Mouse (Mus musculus) brain, embryonic 18.5 days (tissue): Measurements from ENCODE around the gene Tnni1.

Experiments
- DNase-seq: peaks from one replicate; pipeline ENCODE4 v3.0.0-alpha.2; 2012; ENCODE audit warnings: low read depth, low spot score

The Tnni1 gene

GRCm38 (mm10) chr1:135767324-135767890 is 11.8 kb upstream of the Tnni1 start:
- no peak for DNase-seq

GRCm38 (mm10) chr1:135768400-135768799 is 10.8 kb upstream of the Tnni1 start:
- no peak for DNase-seq

GRCm38 (mm10) chr1:135770237-135770636 is 9.0 kb upstream of the Tnni1 start:
- DNase-seq, result no peak

- no peak for DNase-seq
Observed at GRCm38 (mm10) chr1:135770896-135771572, 8.2 kb upstream of the Tnni1 start.

- DNase-seq, result no peak
Observed at GRCm38 (mm10) chr1:135771573-135771970, 7.7 kb upstream of the Tnni1 start.

- no peak for DNase-seq
Observed at GRCm38 (mm10) chr1:135776596-135776995, 2.6 kb upstream of the Tnni1 start.

GRCm38 (mm10) chr1:135777046-135777445 is 2.2 kb upstream of the Tnni1 start:
- DNase-seq, result no peak

GRCm38 (mm10) chr1:135780649-135781048 is 1.4 kb downstream of the Tnni1 start:
- no peak for DNase-seq

- no peak for DNase-seq
Observed at GRCm38 (mm10) chr1:135781220-135781619, 2.0 kb downstream of the Tnni1 start.

GRCm38 (mm10) chr1:135782816-135783215 is 3.6 kb downstream of the Tnni1 start:
- no peak for DNase-seq

GRCm38 (mm10) chr1:135787799-135788198 is 8.6 kb downstream of the Tnni1 start:
- DNase-seq, result no peak

- no peak for DNase-seq
Observed at GRCm38 (mm10) chr1:135788708-135789107, 9.5 kb downstream of the Tnni1 start.

GRCm38 (mm10) chr1:135789815-135790214 is 10.6 kb downstream of the Tnni1 start:
- DNase-seq, result no peak

GRCm38 (mm10) chr1:135792143-135792939 is 13.1 kb downstream of the Tnni1 start:
- no peak for DNase-seq

- DNase-seq, result no peak
Observed at GRCm38 (mm10) chr1:135793370-135794215, 14.4 kb downstream of the Tnni1 start.

- no peak for DNase-seq
Observed at GRCm38 (mm10) chr1:135794216-135795134, 15.2 kb downstream of the Tnni1 start.

GRCm38 (mm10) chr1:135798492-135798891 is 19.3 kb downstream of the Tnni1 start:
- no peak for DNase-seq

GRCm38 (mm10) chr1:135799109-135799627 is 19.9 kb downstream of the Tnni1 start:
- DNase-seq, result no peak

GRCm38 (mm10) chr1:135800192-135800950 is 21.1 kb downstream of the Tnni1 start:
- DNase-seq, result no peak

- DNase-seq, result no peak
Observed at GRCm38 (mm10) chr1:135807546-135807945, 28.3 kb downstream of the Tnni1 start.
